8 mouse cellular contexts compared by ENCODE assay signal in the genomic region with DNA sequence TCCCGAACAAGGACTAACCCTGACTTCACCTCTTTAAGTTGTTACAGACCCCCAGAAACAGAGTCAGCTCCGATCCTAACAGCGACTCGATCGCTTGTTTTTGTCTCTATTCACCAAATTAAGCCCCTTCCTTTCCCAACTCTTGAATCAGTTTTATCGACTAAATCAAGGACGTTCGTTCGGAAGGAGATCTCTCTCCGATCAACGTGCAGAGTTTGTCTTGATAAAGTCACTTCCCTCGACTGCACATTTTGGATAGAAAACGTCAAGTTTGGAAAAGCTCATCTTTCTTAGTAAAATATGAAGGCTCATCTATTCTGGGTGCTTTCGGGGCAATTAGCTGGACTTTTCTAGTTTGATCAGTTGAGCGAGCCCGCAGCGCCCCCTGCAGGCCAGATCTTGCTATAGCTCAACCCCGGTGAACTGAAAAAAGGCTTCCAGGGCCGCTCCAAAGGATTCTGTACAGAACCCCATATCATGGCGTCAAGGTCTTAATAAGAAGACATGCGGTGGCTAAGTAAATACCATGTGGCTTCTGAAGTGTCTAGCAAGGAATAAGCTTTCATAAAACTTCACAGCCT. TPM values are rescaled to one million over a fixed set of nuclear protein-coding genes. Genes with fewer than 3 reads are reported as not detected.
DNase-seq lines count a peak whose midpoint lies in the region; ATAC-seq lines count a peak whose summit lies in the region.

No protein-coding gene starts in this region.

- H3K36me3 ChIP-seq in heart, embryonic 14.5 days (ENCODE audit: control insufficient read depth, insufficient read depth, low read length), result no peaks in the 10 kb centered on the region
- H3K36me3 ChIP-seq in liver, embryonic 16.5 days (ENCODE audit: control insufficient read depth, insufficient read depth), result no peaks in the 10 kb centered on the region
- H3K36me3 ChIP-seq in neural tube, embryonic 13.5 days, result no peaks in the 10 kb centered on the region

- H3K27ac ChIP-seq in brown adipose tissue, adult 24 weeks (replicated peaks; ENCODE audit: low read depth, low read length), result peak overlapping the region; percentile 91
- H3K27ac ChIP-seq in heart, embryonic 14.5 days (replicated peaks in 1 of 2; ENCODE audit: control insufficient read depth in 1 of 2, insufficient read depth in 1 of 2, low read depth in 2 of 2, low read length in 2 of 2), result peak overlapping the region; percentile 65 to 81; a peak in 3 of 4 replicates
- H3K27ac ChIP-seq in liver, embryonic 16.5 days (ENCODE audit: low read length), result peak overlapping the region; percentile 80
- peak overlapping the region; percentile 71 for H3K27ac ChIP-seq in neural tube, embryonic 13.5 days (replicated peaks)

- H3K9ac ChIP-seq in heart, embryonic 14.5 days (ENCODE audit: low read length), result peak overlapping the region; percentile 64
- H3K9ac ChIP-seq in liver, embryonic 16.5 days (ENCODE audit: low read depth, low read length), result peak overlapping the region; percentile 65
- peak overlapping the region; percentile 59 for H3K9ac ChIP-seq in neural tube, embryonic 13.5 days

- H3K4me3 ChIP-seq in brown adipose tissue, adult 24 weeks (ENCODE audit: insufficient read depth, low read depth, low read length), result peak overlapping the region; percentile 54
- peak overlapping the region; percentile 39 to 47 for H3K4me3 ChIP-seq in heart, embryonic 14.5 days (ENCODE audit: control insufficient read depth in 1 of 2, insufficient read depth in 1 of 2, low read depth in 1 of 2, low read length in 2 of 2)
- H3K4me3 ChIP-seq in liver, embryonic 16.5 days (ENCODE audit: low read depth, low read length), result peak overlapping the region; percentile 65
- peak overlapping the region; percentile 42 for H3K4me3 ChIP-seq in neural tube, embryonic 13.5 days

- WGBS in heart, embryonic 14.5 days, result 1% methylated on average over 21 of the region's 21 CpGs
- 1% methylated on average over 21 of the region's 21 CpGs for WGBS in liver, embryonic 16.5 days (ENCODE audit: insufficient replicate concordance)
- 2% methylated on average over 21 of the region's 21 CpGs for WGBS in neural tube, embryonic 13.5 days

- H3K4me2 ChIP-seq in heart, embryonic 14.5 days (ENCODE audit: low read length), result peak overlapping the region; percentile 81
- H3K4me2 ChIP-seq in liver, embryonic 16.5 days (ENCODE audit: low read depth, low read length), result peak overlapping the region; percentile 87
- H3K4me2 ChIP-seq in neural tube, embryonic 13.5 days, result peak overlapping the region; percentile 91

- no peaks in the 10 kb centered on the region for H3K27me3 ChIP-seq in heart, embryonic 14.5 days (ENCODE audit: control insufficient read depth, insufficient read depth, low read length)
- H3K27me3 ChIP-seq in liver, embryonic 16.5 days (ENCODE audit: control insufficient read depth, insufficient read depth, low read depth, low read length), result no peaks in the 10 kb centered on the region
- peaks cover 14% of the 10 kb centered on the region for H3K27me3 ChIP-seq in neural tube, embryonic 13.5 days

- H3K4me1 ChIP-seq in brown adipose tissue, adult 24 weeks (ENCODE audit: control insufficient read depth, insufficient read depth, insufficient read length, low read length), result no peaks in the 10 kb centered on the region; the same call in 1 of the 2 replicates
- peaks cover 9% of the 10 kb centered on the region in 2 experiments for H3K4me1 ChIP-seq in heart, embryonic 14.5 days (ENCODE audit: control insufficient read depth in 2 of 2, insufficient read depth in 2 of 2, low read length in 2 of 2)
- H3K4me1 ChIP-seq in liver, embryonic 16.5 days (ENCODE audit: control insufficient read depth, low read depth, low read length), result peaks cover 43% of the 10 kb centered on the region
- peaks cover 16% of the 10 kb centered on the region for H3K4me1 ChIP-seq in neural tube, embryonic 13.5 days (replicated peaks)

- H3K9me3 ChIP-seq in heart, embryonic 14.5 days (ENCODE audit: control insufficient read depth, low read length), result no peaks in the 10 kb centered on the region
- no peaks in the 10 kb centered on the region for H3K9me3 ChIP-seq in liver, embryonic 16.5 days (replicated peaks; ENCODE audit: control insufficient read depth, low read length)
- no peaks in the 10 kb centered on the region for H3K9me3 ChIP-seq in neural tube, embryonic 13.5 days

- DNase-seq in CD4-positive, CD25-positive, alpha-beta regulatory T cell, adult 2 months (ENCODE audit: low read depth, low spot score), result peak; percentile 92
- peak; percentile 93 for DNase-seq in kidney, postnatal 10 days
- DNase-seq in telencephalon, adult 2 months (ENCODE audit: low read depth, low spot score), result peak; percentile 53

- peak; percentile 45 for ATAC-seq in erythroid progenitor cell, adult 5-6 weeks (replicated peaks; ENCODE audit: low FRiP score, poor library complexity, severe bottlenecking)
- ATAC-seq in heart, embryonic 14.5 days (ENCODE audit: insufficient number of reproducible peaks, insufficient read depth, low FRiP score, low read depth), result no peak
- ATAC-seq in liver, embryonic 16.5 days (ENCODE audit: low read depth), result peak; percentile 26
- ATAC-seq in neural tube, embryonic 13.5 days (ENCODE audit: low read depth), result peak; percentile 4; the same call in 1 of the 2 replicates

RNA-seq across cellular contexts. Expression of gene Sesn2, which starts 4.3 kb away (rescaled TPM):
- 10.1 and 14.5 TPM in 2 replicates for polyA plus RNA-seq in brown adipose tissue, adult 24 weeks (2012; ENCODE audit: insufficient read depth, insufficient read length, missing spikeins)
- total RNA-seq in erythroid progenitor cell, adult 5-6 weeks (2015; ENCODE audit: low replicate concordance), result 11.2 and 11.7 TPM in 2 replicates
- total RNA-seq in erythroid progenitor cell, adult 5-6 weeks (2017; ENCODE audit: low replicate concordance), result 7.8 and 10.9 TPM in 2 replicates
- polyA plus RNA-seq in heart, embryonic 14.5 days (2014; fragmentation: Nextera tagmentation; extraction: Ambion mirVana), result 3.8 and 4.4 TPM in 2 replicates
- polyA plus RNA-seq in liver, embryonic 16.5 days (2015; fragmentation: Nextera tagmentation; extraction: Ambion mirVana), result 7.9 and 8.1 TPM in 2 replicates
- 6.8 and 8.5 TPM in 2 replicates for polyA plus RNA-seq in neural tube, embryonic 13.5 days (2015; fragmentation: Nextera tagmentation; extraction: Ambion mirVana)

RNA-seq across cellular contexts. Expression of gene Atpif1, which starts 18.8 kb away (rescaled TPM):
- 42.9 and 57.3 TPM in 2 replicates for polyA plus RNA-seq in brown adipose tissue, adult 24 weeks (2012; ENCODE audit: insufficient read depth, insufficient read length, missing spikeins)
- total RNA-seq in erythroid progenitor cell, adult 5-6 weeks (2015; ENCODE audit: low replicate concordance), result 1,556 and 1,764 TPM in 2 replicates
- total RNA-seq in erythroid progenitor cell, adult 5-6 weeks (2017; ENCODE audit: low replicate concordance), result 3,478 and 4,268 TPM in 2 replicates
- 1,706 and 1,766 TPM in 2 replicates for polyA plus RNA-seq in heart, embryonic 14.5 days (2014; fragmentation: Nextera tagmentation; extraction: Ambion mirVana)
- polyA plus RNA-seq in liver, embryonic 16.5 days (2015; fragmentation: Nextera tagmentation; extraction: Ambion mirVana), result 1,068 and 1,164 TPM in 2 replicates
- polyA plus RNA-seq in neural tube, embryonic 13.5 days (2015; fragmentation: Nextera tagmentation; extraction: Ambion mirVana), result 1,393 and 1,600 TPM in 2 replicates

RNA-seq across cellular contexts. Expression of gene Dnajc8, which starts 20.7 kb away (rescaled TPM):
- 62.3 and 81.0 TPM in 2 replicates for polyA plus RNA-seq in brown adipose tissue, adult 24 weeks (2012; ENCODE audit: insufficient read depth, insufficient read length, missing spikeins)
- 107 and 129 TPM in 2 replicates for total RNA-seq in erythroid progenitor cell, adult 5-6 weeks (2015; ENCODE audit: low replicate concordance)
- 248 and 264 TPM in 2 replicates for total RNA-seq in erythroid progenitor cell, adult 5-6 weeks (2017; ENCODE audit: low replicate concordance)
- 112 and 117 TPM in 2 replicates for polyA plus RNA-seq in heart, embryonic 14.5 days (2014; fragmentation: Nextera tagmentation; extraction: Ambion mirVana)
- 77.7 and 83.4 TPM in 2 replicates for polyA plus RNA-seq in liver, embryonic 16.5 days (2015; fragmentation: Nextera tagmentation; extraction: Ambion mirVana)
- polyA plus RNA-seq in neural tube, embryonic 13.5 days (2015; fragmentation: Nextera tagmentation; extraction: Ambion mirVana), result 150 and 158 TPM in 2 replicates

RNA-seq across cellular contexts. Expression of gene Ptafr, which starts 49.2 kb away (rescaled TPM):
- polyA plus RNA-seq in brown adipose tissue, adult 24 weeks (2012; ENCODE audit: insufficient read depth, insufficient read length, missing spikeins), result 1.0 and 3.6 TPM in 2 replicates
- total RNA-seq in erythroid progenitor cell, adult 5-6 weeks (2015; ENCODE audit: low replicate concordance), result 2.9 and 3.8 TPM in 2 replicates
- 4.4 and 5.4 TPM in 2 replicates for total RNA-seq in erythroid progenitor cell, adult 5-6 weeks (2017; ENCODE audit: low replicate concordance)
- polyA plus RNA-seq in heart, embryonic 14.5 days (2014; fragmentation: Nextera tagmentation; extraction: Ambion mirVana), result 0.66 and 0.73 TPM in 2 replicates
- polyA plus RNA-seq in liver, embryonic 16.5 days (2015; fragmentation: Nextera tagmentation; extraction: Ambion mirVana), result 0.91 and 1.2 TPM in 2 replicates
- 0.80 TPM in 2 replicates for polyA plus RNA-seq in neural tube, embryonic 13.5 days (2015; fragmentation: Nextera tagmentation; extraction: Ambion mirVana)

RNA-seq across cellular contexts. Expression of gene Med18, which starts 50.9 kb away (rescaled TPM):
- polyA plus RNA-seq in brown adipose tissue, adult 24 weeks (2012; ENCODE audit: insufficient read depth, insufficient read length, missing spikeins), result 2.1 and 3.4 TPM in 2 replicates
- 10.5 and 12.2 TPM in 2 replicates for total RNA-seq in erythroid progenitor cell, adult 5-6 weeks (2015; ENCODE audit: low replicate concordance)
- total RNA-seq in erythroid progenitor cell, adult 5-6 weeks (2017; ENCODE audit: low replicate concordance), result 5.7 and 16.2 TPM in 2 replicates
- 12.1 and 13.0 TPM in 2 replicates for polyA plus RNA-seq in heart, embryonic 14.5 days (2014; fragmentation: Nextera tagmentation; extraction: Ambion mirVana)
- 8.2 and 11.4 TPM in 2 replicates for polyA plus RNA-seq in liver, embryonic 16.5 days (2015; fragmentation: Nextera tagmentation; extraction: Ambion mirVana)
- polyA plus RNA-seq in neural tube, embryonic 13.5 days (2015; fragmentation: Nextera tagmentation; extraction: Ambion mirVana), result 15.1 and 16.1 TPM in 2 replicates

Comparison
In these comparisons a context has a peak if more than half of its experiments do, and no peak if none do; other contexts are left out.
1. RNA of gene Atpif1, which starts 18.8 kb away (polyA plus RNA-seq): 1,706 to 1,766 TPM in heart, embryonic 14.5 days, 1,393 to 1,600 TPM in neural tube, embryonic 13.5 days and 1,068 to 1,164 TPM in liver, embryonic 16.5 days; 42.9 to 57.3 TPM in brown adipose tissue, adult 24 weeks; every median in the first group is over 10 times any median in the second.
2. Peak in every context shown above with its lines, with median percentiles within 50 percentile points of each other: DNase-seq, H3K27ac ChIP-seq, H3K4me3 ChIP-seq, H3K4me2 ChIP-seq and H3K9ac ChIP-seq.